Mouse (Mus musculus) layer of hippocampus, postnatal 36 days (tissue): ENCODE measurements around the gene Akt2. TPM values are rescaled to one million over a fixed set of nuclear protein-coding genes. Genes with fewer than 3 reads are reported as not detected.
A peak's percentile ranks its signal among the peaks of the same experiment; 100 is the strongest.

Experiments used
- DNase-seq, 2 experiments: peaks; one replicate each; pipeline ENCODE4 v3.0.0; 2022
- total RNA-seq, 2 experiments: library from RNA; stranded (reverse); gene quantifications; 2 replicates each; pipeline ENCODE4 v1.2.3; 2021

Gene Akt2
- total RNA-seq: 100 to 1,000 TPM in 1 of 2 experiments, 10 to 100 TPM in 1; 97.7 to 102 TPM

GRCm38 (mm10) chr7:27591266-27592216 lies at the start of gene Akt2:
Gene Akt2, plus strand, starts transcription at chr7:27591552.
- DNase-seq: peak; percentile 90 to 91

GRCm38 (mm10) chr7:27541922-27542321 lies 49.4 kb upstream of the Akt2 start:
- DNase-seq: no peak

GRCm38 (mm10) chr7:27542392-27543033 lies 48.8 kb upstream of the Akt2 start:
- DNase-seq: peak; percentile 91

GRCm38 (mm10) chr7:27543065-27543464 lies 48.3 kb upstream of the Akt2 start:
- no peak for DNase-seq

- DNase-seq: no peak
Observed at GRCm38 (mm10) chr7:27543851-27544250, 47.5 kb upstream of the Akt2 start.

GRCm38 (mm10) chr7:27544675-27545370 lies 46.5 kb upstream of the Akt2 start:
- DNase-seq: no peak

GRCm38 (mm10) chr7:27549597-27549996 lies 41.8 kb upstream of the Akt2 start:
- DNase-seq: no peak

GRCm38 (mm10) chr7:27552070-27552469 lies 39.3 kb upstream of the Akt2 start:
- no peak for DNase-seq

GRCm38 (mm10) chr7:27552931-27553513 lies 38.3 kb upstream of the Akt2 start, which contains the start of the genes Pld3 and 2310022A10Rik:
Gene Pld3, minus strand, starts transcription at chr7:27553218.
Gene 2310022A10Rik, plus strand, starts transcription at chr7:27553233.
- DNase-seq: peak; percentile 97

GRCm38 (mm10) chr7:27560291-27560887 lies 31.0 kb upstream of the Akt2 start:
- DNase-seq: no peak

- DNase-seq: no peak
Observed at GRCm38 (mm10) chr7:27560978-27561377, 30.4 kb upstream of the Akt2 start.

GRCm38 (mm10) chr7:27569580-27570224 lies 21.6 kb upstream of the Akt2 start:
- DNase-seq: no peak

- DNase-seq: no peak
Observed at GRCm38 (mm10) chr7:27572133-27572532, 19.2 kb upstream of the Akt2 start.

GRCm38 (mm10) chr7:27574124-27574880 lies 17.1 kb upstream of the Akt2 start:
- no peak for DNase-seq

- DNase-seq: no peak
Observed at GRCm38 (mm10) chr7:27576914-27577313, 14.4 kb upstream of the Akt2 start.

GRCm38 (mm10) chr7:27577589-27577988 lies 13.8 kb upstream of the Akt2 start:
- DNase-seq: no peak

GRCm38 (mm10) chr7:27578465-27578864 lies 12.9 kb upstream of the Akt2 start:
- no peak for DNase-seq

- DNase-seq: no peak
Observed at GRCm38 (mm10) chr7:27580380-27581174, 10.8 kb upstream of the Akt2 start.

GRCm38 (mm10) chr7:27586861-27587260 lies 4.5 kb upstream of the Akt2 start:
- no peak for DNase-seq

- DNase-seq: no peak
Observed at GRCm38 (mm10) chr7:27587741-27588140, 3.6 kb upstream of the Akt2 start.
